Mouse (Mus musculus) liver, embryonic 12.5 days (tissue): ENCODE results near the gene Nipsnap1. TPM values are rescaled to one million over a fixed set of nuclear protein-coding genes. Genes with fewer than 3 reads are reported as not detected.
A peak's percentile ranks its signal among the peaks of the same experiment; 100 is the strongest.

ENCODE experiments used
- ATAC-seq: fragments of 200-750 bp; cut with Nextera tagmentation; 2 replicates; pipeline ENCODE4 v1.8.0; 2017; ENCODE audit warnings: moderate number of reproducible peaks, mild to moderate bottlenecking, moderate library complexity
- H3K27ac ChIP-seq: fragments of 300-500 bp; sonication (generic); 2 replicates; pipeline ENCODE4 v1.5.1; 2016; ENCODE audit warnings: mild to moderate bottlenecking
- H3K27me3 ChIP-seq: fragments of 300-500 bp; sonication (generic); replicated peaks from 2 replicates; pipeline ENCODE4 v1.6.1; 2016; ENCODE audit warnings: mild to moderate bottlenecking, moderate library complexity
- H3K36me3 ChIP-seq: fragments of 300-500 bp; sonication (generic); 2 replicates; pipeline ENCODE4 v1.6.1; 2016; ENCODE audit warnings: mild to moderate bottlenecking, moderate library complexity
- H3K4me1 ChIP-seq: fragments of 300-500 bp; sonication (generic); 2 replicates; pipeline ENCODE4 v1.6.1; 2016
- H3K4me2 ChIP-seq: fragments of 300-500 bp; sonication (generic); 2 replicates; pipeline ENCODE4 v1.6.1; 2016; ENCODE audit warnings: mild to moderate bottlenecking, moderate library complexity
- H3K4me3 ChIP-seq: fragments of 300-500 bp; sonication (generic); 2 replicates; pipeline ENCODE4 v1.5.1; 2016; ENCODE audit warnings: mild to moderate bottlenecking, moderate library complexity
- H3K9ac ChIP-seq: fragments of 300-500 bp; sonication (generic); 2 replicates; pipeline ENCODE4 v1.6.1; 2016; ENCODE audit warnings: mild to moderate bottlenecking, moderate library complexity
- H3K9me3 ChIP-seq: fragments of 300-500 bp; sonication (generic); replicated peaks from 2 replicates; pipeline ENCODE4 v1.6.1; 2016; ENCODE audit warnings: mild to moderate bottlenecking, moderate library complexity
- WGBS: fragments of 180-500 bp; shearing (Covaris S2); methylation state at CpG from one replicate; pipeline ENCODE4 v1.1.7; 2016; ENCODE audit not compliant: insufficient replicate concordance; 5-methylcytosine and 5-hydroxymethylcytosine counted together
- polyA plus RNA-seq: library from polyadenylated mRNA; unstranded; fragments of >200 nt; fragmentation: Nextera tagmentation; extraction: Ambion mirVana; gene quantifications from 2 replicates; pipeline ENCODE4 v1.2.1, GENCODE M21; 2016

The Nipsnap1 gene
- polyA plus RNA-seq, 1 experiment from 2014 or later: 76.6 TPM

GRCm38 (mm10) chr11:4848483-4849248 lies 25.1 kb upstream of the Nipsnap1 start:
- Histone ChIP-seq H3K9me3 (no peaks in the 10 kb centered on the region), H3K4me1 (peaks cover 29% of the 10 kb centered on the region), H3K4me2 (peak overlapping the region; percentile 92), H3K4me3 (peak overlapping the region; percentile 99), H3K27me3 (no peaks in the 10 kb centered on the region), H3K36me3 (peaks cover 6% of the 10 kb centered on the region; the same call in 1 of the 2 replicates), H3K9ac (peak overlapping the region; percentile 100), H3K27ac (peak overlapping the region; percentile 86)
- peak; percentile 11 for ATAC-seq
- WGBS: under 1% methylated on average over 50 of the region's 50 CpGs

- Histone ChIP-seq H3K27me3 (no peaks in the 10 kb centered on the region), H3K27ac (peak within 1 kb of the TSS; percentile 86), H3K4me3 (peak within 1 kb of the TSS; percentile 99), H3K4me2 (peak within 1 kb of the TSS; percentile 92), H3K4me1 (peaks cover 29% of the 10 kb centered on the region), H3K9ac (peak within 1 kb of the TSS; percentile 100), H3K9me3 (no peaks in the 10 kb centered on the region), H3K36me3 (peaks cover 6% of the 10 kb centered on the region; the same call in 1 of the 2 replicates)
- WGBS: under 1% methylated on average over 57 of the region's 60 CpGs
- peak; percentile 99 for ATAC-seq
Observed at GRCm38 (mm10) chr11:4849258-4849943, 24.4 kb upstream of the Nipsnap1 start, which contains the start of gene Nf2. TSS of gene Nf2 (minus strand) at chr11:4849536.

DNA sequence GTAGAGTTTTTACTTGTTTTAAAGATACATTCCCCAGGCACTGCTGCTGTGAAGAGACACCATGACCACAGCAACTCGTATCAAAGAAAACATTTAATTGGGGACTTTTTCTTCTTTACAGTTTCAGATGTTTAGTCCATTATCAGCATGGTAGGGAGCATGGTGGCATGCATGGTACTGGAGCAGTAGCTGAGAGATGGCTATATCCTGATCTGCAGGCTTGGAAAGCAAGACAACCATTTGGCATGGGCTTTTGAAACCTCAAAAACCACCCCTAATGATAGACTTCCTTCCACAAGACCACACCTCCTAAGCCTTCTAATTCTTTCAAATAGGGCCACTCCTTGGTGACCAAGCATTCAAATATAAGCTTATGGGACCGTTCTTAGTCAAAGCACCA lies 23.3 kb upstream of the Nipsnap1 start:
- H3K4me2 ChIP-seq: peak overlapping the region; percentile 92
- peak overlapping the region; percentile 99; the same call in 1 of the 2 replicates for H3K4me3 ChIP-seq

DNA sequence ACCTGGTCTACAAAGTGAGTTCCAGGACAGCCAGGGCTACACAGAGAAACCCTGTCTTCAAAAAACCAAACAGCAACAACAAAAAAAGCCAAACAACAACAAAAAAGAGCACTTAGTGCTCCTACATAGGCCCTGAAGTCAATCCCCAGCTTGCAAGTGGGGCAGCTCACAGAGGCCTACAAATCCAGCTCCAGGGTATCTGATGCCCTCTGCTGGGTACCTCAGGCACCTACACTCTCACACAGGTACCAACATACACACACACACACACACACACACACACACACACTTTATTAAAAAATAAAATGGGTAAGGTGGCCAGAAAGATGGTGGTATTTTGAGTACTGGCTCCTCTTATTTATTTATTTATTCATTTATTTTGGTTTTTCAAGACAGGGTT lies 20.7 kb upstream of the Nipsnap1 start:
- Histone ChIP-seq H3K9me3 (no peaks in the 10 kb centered on the region), H3K9ac (no peak overlapping the region), H3K4me2 (no peak overlapping the region), H3K4me1 (peaks cover 9% of the 10 kb centered on the region), H3K27me3 (peaks cover 5% of the 10 kb centered on the region; the same call in 1 of the 2 replicates), H3K4me3 (no peak overlapping the region), H3K27ac (no peak overlapping the region), H3K36me3 (no peaks in the 10 kb centered on the region)
- ATAC-seq: no peak

More for the DNA sequence above, 23.3 kb upstream of the Nipsnap1 start:
- peak overlapping the region; percentile 64; the same call in 1 of the 2 replicates for H3K9ac ChIP-seq
- no peak for ATAC-seq
- WGBS: 87% methylated on average over 2 of the region's 2 CpGs
- no peaks in the 10 kb centered on the region for H3K9me3 ChIP-seq
- H3K27ac ChIP-seq: no peak overlapping the region
- H3K4me1 ChIP-seq: peaks cover 29% of the 10 kb centered on the region
- peaks cover 6% of the 10 kb centered on the region; the same call in 1 of the 2 replicates for H3K36me3 ChIP-seq
- no peaks in the 10 kb centered on the region for H3K27me3 ChIP-seq

GRCm38 (mm10) chr11:4854181-4854580 lies 19.6 kb upstream of the Nipsnap1 start:
- H3K27me3 ChIP-seq: peaks cover 12% of the 10 kb centered on the region; the same call in 1 of the 2 replicates
- no peak overlapping the region for H3K27ac ChIP-seq
- ATAC-seq: no peak
- 80% methylated on average over 5 of the region's 5 CpGs for WGBS
- H3K4me3 ChIP-seq: no peak overlapping the region
- H3K4me2 ChIP-seq: no peak overlapping the region
- no peak overlapping the region for H3K9ac ChIP-seq
- H3K4me1 ChIP-seq: 0 out of 2 replicates have a peak, but pooled peaks cover 5% of the 10 kb centered on the region
- H3K36me3 ChIP-seq: no peaks in the 10 kb centered on the region
- no peaks in the 10 kb centered on the region for H3K9me3 ChIP-seq

GRCm38 (mm10) chr11:4858416-4858815 lies 15.3 kb upstream of the Nipsnap1 start:
- WGBS: 38% methylated on average over 2 of the region's 2 CpGs
- no peak overlapping the region for H3K4me3 ChIP-seq

GRCm38 (mm10) chr11:4860986-4861385 lies 12.8 kb upstream of the Nipsnap1 start:
- 35% methylated on average over 1 of the region's 1 CpGs for WGBS
- ATAC-seq: no peak
- Histone ChIP-seq H3K4me3 (no peak overlapping the region), H3K27me3 (peaks cover 12% of the 10 kb centered on the region), H3K27ac (no peak overlapping the region), H3K4me1 (no peaks in the 10 kb centered on the region), H3K9me3 (no peaks in the 10 kb centered on the region), H3K36me3 (no peaks in the 10 kb centered on the region), H3K9ac (no peak overlapping the region), H3K4me2 (no peak overlapping the region)

More at GRCm38 (mm10) chr11:4858416-4858815, 15.3 kb upstream of the Nipsnap1 start:
- Histone ChIP-seq H3K36me3 (no peaks in the 10 kb centered on the region), H3K27me3 (peaks cover 12% of the 10 kb centered on the region; the same call in 1 of the 2 replicates), H3K4me2 (no peak overlapping the region), H3K27ac (no peak overlapping the region), H3K4me1 (no peaks in the 10 kb centered on the region), H3K9ac (no peak overlapping the region), H3K9me3 (no peaks in the 10 kb centered on the region)
- ATAC-seq: no peak

DNA sequence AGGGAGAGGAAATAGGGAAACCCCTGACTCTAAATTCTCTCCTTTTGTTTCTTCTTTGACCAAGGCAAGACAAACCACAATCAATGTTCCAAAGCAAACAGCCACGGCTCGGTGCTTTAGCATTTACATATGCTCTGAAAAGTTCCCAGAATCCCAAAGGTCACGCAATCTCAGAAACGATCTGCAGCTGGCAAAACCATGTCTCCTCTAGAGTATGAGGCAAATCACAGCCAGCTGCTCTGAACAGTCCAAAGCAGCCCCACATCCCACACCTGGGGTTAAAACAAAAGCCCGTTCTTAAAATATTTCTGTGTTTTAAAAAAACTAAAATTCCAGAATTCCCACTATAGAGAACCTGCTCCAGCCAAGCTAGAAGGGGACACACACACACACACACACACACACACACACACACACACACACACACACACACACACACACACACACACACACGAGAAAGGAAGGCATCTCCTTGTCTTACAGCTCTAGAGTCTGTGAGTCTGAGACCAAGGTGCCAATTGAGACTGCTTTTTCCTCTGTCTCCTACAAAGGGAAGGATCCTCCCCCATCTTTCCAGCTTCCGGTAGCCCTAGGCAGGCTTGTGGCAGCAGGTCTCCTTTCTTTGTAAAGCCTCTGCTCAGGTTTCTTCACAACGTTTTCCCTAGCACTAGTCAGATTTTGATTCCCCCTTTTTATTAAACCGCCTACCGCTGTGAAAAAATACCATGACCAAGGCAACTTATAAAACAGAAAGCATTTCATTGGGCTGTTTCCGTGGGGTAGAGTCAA lies 11.7 kb upstream of the Nipsnap1 start:
- no peak overlapping the region for H3K27ac ChIP-seq
- H3K4me3 ChIP-seq: no peak overlapping the region
- H3K4me1 ChIP-seq: no peaks in the 10 kb centered on the region
- ATAC-seq: no peak
- H3K9me3 ChIP-seq: no peaks in the 10 kb centered on the region
- WGBS: 47% methylated on average over 11 of the region's 11 CpGs
- H3K4me2 ChIP-seq: no peak overlapping the region
- peaks cover 16% of the 10 kb centered on the region for H3K27me3 ChIP-seq
- no peak overlapping the region for H3K9ac ChIP-seq
- H3K36me3 ChIP-seq: no peaks in the 10 kb centered on the region

GRCm38 (mm10) chr11:4862730-4863129 lies 11.0 kb upstream of the Nipsnap1 start:
- no peaks in the 10 kb centered on the region for H3K4me1 ChIP-seq
- no peak for ATAC-seq
- H3K4me2 ChIP-seq: no peak overlapping the region
- no peak overlapping the region for H3K4me3 ChIP-seq
- peaks cover 13% of the 10 kb centered on the region for H3K27me3 ChIP-seq
- H3K9ac ChIP-seq: no peak overlapping the region
- H3K9me3 ChIP-seq: no peaks in the 10 kb centered on the region
- H3K36me3 ChIP-seq: no peaks in the 10 kb centered on the region
- no peak overlapping the region for H3K27ac ChIP-seq
- 66% methylated on average over 1 of the region's 1 CpGs for WGBS

GRCm38 (mm10) chr11:4865645-4866251 lies 8.0 kb upstream of the Nipsnap1 start:
- 27% methylated on average over 10 of the region's 10 CpGs for WGBS
- H3K4me3 ChIP-seq: no peak overlapping the region
- peaks cover 16% of the 10 kb centered on the region for H3K27me3 ChIP-seq
- H3K4me1 ChIP-seq: no peaks in the 10 kb centered on the region
- ATAC-seq: no peak
- no peak overlapping the region for H3K27ac ChIP-seq
- no peak overlapping the region for H3K9ac ChIP-seq
- H3K36me3 ChIP-seq: no peaks in the 10 kb centered on the region
- H3K9me3 ChIP-seq: no peaks in the 10 kb centered on the region
- no peak overlapping the region for H3K4me2 ChIP-seq

GRCm38 (mm10) chr11:4874551-4874950 lies 800 bp downstream of the Nipsnap1 start:
- H3K27ac ChIP-seq: peak overlapping the region; percentile 66
- H3K36me3 ChIP-seq: peaks cover 8% of the 10 kb centered on the region
- H3K9me3 ChIP-seq: no peaks in the 10 kb centered on the region
- H3K27me3 ChIP-seq: no peaks in the 10 kb centered on the region
- peak overlapping the region; percentile 86 for H3K4me2 ChIP-seq
- H3K9ac ChIP-seq: peak overlapping the region; percentile 67
- H3K4me3 ChIP-seq: peak overlapping the region; percentile 66
- peak; percentile 75 for ATAC-seq
- 5% methylated on average over 10 of the region's 10 CpGs for WGBS
- H3K4me1 ChIP-seq: peaks cover 19% of the 10 kb centered on the region
